Mouse (Mus musculus) spleen, postnatal 10 days (tissue): ENCODE data around the gene Sec24d.

Experiments used
- DNase-seq, 2 experiments: peaks; one replicate each; pipeline ENCODE4 v3.0.0; 2021 to 2022; ENCODE audit warnings: low spot score in 2 of 2

The Sec24d gene

DNA sequence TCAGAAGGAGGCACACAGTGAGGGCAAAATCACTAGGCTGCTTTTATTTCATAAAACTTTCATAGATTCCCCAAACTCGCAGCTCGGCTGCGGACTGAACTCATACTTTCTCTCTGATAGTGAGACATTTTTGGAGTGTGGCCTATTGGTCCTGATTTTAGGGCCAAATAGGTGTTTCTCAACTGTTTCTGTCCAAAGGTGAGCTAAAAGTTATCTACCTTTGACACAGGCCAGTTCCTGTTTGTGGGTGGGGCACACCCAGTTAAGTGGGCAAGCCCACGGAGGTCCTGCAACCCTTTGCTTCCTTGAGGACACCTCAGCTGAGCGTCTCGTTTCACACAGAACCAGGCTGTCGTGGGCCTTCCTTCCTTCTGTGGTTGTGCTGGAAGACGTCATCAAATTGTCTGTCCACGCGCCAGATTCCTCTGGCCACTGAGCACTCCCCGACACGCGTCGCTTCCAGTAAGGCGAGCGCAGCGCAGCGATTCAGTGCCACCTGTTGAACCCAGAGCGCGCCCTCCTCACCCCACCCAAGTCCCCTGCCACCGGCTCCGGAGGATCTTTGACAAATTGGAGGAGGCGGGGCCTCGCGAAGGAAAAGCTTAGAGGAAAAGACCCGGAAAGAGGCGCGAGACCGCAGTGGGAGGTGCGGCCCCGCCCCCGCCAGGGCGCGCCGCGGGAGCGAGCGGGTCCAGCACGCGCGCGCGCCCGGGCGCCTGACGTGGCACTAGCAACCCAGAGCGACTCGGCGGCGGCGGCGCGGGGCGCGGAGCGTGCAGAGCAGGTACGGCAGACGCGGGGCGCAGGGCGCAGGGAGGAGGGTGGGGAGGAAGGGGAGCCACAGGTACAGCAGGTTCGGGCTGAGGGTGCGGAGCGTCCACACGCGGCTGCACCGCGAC is at the start of gene Sec24d:
Gene Sec24d (plus strand): TSS at position 703 of the 899 bp plus-strand sequence.
- DNase-seq = peak; percentile 33 to 73

- DNase-seq = no peak
Measured at GRCm38 (mm10) chr3:123218646-123219045, 48.6 kb upstream of the Sec24d start.

GRCm38 (mm10) chr3:123227276-123227675 is 40.0 kb upstream of the Sec24d start:
- no peak for DNase-seq

DNA sequence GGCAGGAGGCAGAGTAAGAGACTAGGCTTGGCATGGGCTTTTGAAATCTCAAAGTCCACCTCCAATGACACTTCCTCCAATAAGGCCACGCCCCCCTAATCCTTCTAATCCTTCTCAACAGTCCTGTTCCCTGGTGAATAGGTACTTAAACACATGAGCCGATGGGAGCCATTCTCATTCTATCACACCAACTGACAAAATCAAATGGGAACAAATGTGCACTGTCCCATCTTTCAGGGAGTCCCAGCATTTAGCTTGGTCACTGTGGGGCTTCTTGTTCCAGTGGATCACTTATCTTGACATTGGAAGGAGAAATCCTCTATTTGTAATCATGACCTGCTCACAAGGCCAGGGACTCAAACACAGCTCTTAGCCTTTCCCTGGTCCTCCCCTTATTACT is 35.6 kb upstream of the Sec24d start:
- DNase-seq = no peak

DNA sequence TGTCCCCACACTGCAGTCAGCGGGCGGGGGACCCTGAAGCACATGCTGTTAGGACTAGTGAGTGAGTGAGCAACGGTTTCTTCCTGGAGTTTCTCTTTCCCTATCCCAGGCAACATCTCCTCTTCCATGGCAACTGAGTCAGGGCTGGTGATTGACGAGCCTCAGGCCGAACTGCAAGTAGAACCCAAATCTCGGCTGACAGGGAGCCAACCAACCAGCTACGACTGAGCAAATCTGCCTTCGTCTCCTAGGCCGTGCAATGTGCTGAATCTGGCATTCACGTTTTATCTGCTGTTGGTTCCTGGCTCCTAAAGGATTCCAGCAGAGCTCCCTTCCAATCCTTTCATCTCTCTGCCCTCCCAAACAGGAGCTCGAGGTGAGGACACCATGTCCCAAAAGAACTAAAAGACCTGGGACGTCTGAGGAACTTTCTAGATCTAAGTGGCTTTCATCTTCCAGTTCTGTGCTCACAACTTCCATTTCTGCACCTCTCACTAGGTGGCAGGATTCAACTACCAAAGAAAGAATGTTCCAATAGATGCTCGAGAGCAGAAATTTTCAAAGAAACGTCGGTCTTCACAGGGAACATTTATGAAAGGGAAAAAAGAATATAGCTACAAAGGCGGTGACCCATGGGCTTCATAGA is 32.9 kb upstream of the Sec24d start:
- DNase-seq = peak in 1 of 2 experiments; percentile 19

DNA sequence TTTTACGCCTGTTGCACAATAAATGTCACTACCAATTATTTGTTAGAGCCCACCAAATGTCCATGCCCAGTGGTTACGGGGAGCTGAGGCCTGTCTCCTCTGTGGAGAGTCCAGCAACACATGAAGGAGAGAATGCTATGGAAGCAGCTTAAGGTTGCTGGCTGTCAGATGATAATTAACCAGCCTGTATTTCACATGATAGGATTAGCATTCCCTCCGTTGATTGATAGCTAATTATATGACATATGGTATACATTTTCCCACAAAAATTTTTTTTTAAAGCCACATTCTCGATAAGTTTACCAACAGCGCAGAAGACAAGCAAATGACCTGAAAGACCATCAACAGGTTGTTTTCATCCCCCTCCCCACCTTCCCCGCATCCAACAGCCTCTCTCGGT is 31.8 kb upstream of the Sec24d start:
- no peak for DNase-seq

DNA sequence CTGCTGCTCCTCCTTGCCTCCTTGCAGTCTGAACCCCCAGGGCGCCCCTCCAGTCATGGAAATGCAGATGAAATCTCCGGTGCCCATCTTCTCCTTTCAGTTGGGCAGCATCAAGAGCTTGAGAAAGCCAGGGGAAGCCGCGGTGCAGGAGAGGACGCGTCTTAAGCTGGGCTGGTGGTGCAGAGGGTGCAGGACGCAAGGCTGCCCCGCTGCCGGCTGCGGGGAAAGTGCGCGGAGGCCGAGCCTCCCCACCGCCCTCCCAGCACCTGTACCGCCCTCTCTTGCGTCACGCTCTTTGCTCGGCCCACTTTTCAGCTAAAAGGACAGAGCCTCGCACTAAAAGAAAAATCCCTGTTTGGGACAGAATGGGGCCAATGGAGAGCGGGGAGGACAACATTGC is 31.3 kb upstream of the Sec24d start, which contains the start of gene Synpo2:
Gene Synpo2 (minus strand): TSS at position 229 of the 400 bp plus-strand sequence.
- DNase-seq = peak in 1 of 2 experiments; percentile 34

GRCm38 (mm10) chr3:123237039-123237438 is 30.2 kb upstream of the Sec24d start:
- DNase-seq = no peak

DNA sequence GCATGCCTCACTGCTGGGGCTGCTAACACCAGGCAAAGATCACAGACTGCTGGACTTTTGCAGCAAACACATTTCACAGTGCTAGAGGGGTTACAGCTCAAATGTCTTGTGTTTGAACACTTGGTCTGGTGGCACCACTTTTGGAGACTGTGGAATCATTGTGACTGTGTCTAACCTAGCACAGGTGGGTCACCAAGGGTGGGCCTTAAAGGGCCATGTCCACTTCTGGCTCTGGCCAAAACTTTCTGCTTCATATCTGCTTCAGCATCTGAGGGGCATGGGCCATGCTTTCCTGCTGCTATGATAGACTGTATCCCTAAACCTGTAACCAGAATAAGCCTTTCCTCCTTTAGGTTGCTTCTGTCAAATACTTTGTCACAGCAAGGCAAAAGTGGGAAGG is 29.8 kb upstream of the Sec24d start:
- no peak for DNase-seq

DNA sequence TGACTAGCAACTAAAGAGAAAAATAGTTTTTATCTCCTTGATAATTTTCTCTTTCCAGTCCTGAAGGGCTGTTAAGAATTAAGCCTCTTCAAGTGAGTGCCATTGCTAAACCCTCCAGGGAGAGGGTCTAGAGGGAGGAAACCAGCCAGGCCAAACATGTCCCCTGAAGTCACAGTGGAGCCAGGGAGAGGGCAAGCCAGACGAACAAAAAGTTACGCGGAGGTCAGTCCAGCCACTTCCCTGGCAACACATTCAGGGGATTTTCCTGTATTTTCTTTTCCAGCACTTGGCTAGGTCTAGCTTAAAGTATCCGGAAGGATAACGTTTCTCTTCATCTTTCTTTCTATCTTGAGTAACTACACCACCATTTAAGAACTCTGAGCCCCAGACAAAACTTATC is 22.9 kb upstream of the Sec24d start:
- no peak for DNase-seq

DNA sequence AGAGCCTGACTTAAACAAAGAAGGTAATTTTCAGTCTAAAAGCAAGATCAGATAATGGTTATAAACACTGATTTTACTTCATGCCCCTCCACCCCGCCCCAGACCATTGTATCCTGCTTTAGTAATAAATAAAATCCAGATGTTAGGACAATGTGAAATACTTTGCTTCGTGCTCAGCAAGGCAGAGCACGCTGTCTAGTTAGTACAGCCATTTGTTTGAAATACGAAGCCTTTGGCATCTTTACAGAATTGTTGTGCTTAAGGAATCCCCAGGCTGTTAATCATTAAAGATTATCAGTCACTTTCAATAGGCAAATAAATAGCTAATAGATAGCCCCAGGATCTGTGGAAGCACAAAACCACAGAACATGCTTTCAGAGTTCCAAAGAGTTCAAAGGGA is 21.6 kb upstream of the Sec24d start:
- no peak for DNase-seq

- DNase-seq = no peak
Measured at GRCm38 (mm10) chr3:123256181-123257101, 10.8 kb upstream of the Sec24d start.

- no peak for DNase-seq
Measured at GRCm38 (mm10) chr3:123258709-123259108, 8.5 kb upstream of the Sec24d start.

GRCm38 (mm10) chr3:123264706-123265105 is 2.5 kb upstream of the Sec24d start:
- DNase-seq = no peak

DNA sequence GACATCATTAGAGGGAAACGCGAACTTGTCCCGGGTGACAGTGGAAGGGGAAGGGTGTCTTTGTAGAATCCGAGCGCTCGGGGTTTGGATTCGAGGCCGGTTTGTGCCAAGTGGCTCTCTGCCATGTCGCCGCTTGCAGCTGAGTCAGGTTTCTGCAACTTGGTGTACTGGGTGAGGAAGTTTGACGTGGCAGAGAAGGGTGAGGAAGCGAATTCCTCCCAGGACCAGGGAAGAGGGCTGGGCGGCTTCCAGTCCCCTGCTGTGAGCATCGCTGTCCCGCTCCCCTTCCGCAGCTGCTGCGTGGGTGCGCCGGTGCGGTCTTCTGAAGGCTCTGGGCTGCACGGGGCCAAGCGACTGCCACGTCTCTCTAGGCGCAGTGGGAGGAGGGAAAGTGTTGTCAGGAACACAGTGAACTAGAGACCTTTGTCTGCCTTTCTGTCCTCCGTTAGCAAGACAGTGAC is 516 bp downstream of the Sec24d start:
- peak; percentile 17 to 32 for DNase-seq

DNA sequence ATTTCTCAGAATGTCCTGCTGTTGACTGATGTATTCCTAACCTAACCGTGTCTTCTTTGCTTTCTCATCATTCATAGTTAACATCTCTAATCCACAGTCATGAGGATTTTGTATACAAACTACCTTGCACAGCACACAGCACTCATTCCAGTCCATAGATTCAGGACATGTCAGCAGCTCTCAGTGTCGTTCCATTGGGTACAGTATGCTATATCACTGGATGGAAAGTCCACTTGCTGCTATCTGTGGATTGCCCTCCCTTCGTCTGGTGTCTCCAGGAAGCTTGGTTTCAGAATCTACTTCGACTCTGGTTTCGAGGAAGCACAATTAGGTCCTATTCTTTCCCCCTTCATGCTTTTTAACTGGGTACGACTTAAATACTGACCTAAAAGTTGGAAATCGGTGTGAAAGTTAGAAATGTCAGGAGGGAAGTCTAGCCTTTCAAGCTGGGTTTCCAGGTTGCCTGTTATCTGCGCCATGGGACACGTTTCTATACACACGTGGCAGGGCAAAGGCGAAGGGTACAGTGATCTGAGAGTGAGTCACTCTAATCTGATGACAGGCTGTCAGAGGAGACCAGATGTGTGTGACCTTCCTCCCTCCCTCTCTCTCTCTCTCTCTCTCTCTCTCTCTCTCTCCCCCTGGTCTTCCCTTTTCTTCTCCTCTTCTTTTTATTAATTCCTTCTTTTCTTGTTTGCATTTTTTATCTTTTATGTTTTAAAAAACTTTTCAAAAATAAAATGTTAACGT is 15.8 kb downstream of the Sec24d start:
- DNase-seq = no peak

GRCm38 (mm10) chr3:123284284-123284683 is 17.0 kb downstream of the Sec24d start:
- DNase-seq = no peak

- no peak for DNase-seq
Measured at GRCm38 (mm10) chr3:123285649-123286048, 18.4 kb downstream of the Sec24d start.

- no peak for DNase-seq
Measured at GRCm38 (mm10) chr3:123288856-123289570, 21.8 kb downstream of the Sec24d start.

GRCm38 (mm10) chr3:123291670-123292069 is 24.4 kb downstream of the Sec24d start:
- no peak for DNase-seq
